Mouse (Mus musculus): Measurements from ENCODE around the gene Rims3.

Rims3 gene

DNA sequence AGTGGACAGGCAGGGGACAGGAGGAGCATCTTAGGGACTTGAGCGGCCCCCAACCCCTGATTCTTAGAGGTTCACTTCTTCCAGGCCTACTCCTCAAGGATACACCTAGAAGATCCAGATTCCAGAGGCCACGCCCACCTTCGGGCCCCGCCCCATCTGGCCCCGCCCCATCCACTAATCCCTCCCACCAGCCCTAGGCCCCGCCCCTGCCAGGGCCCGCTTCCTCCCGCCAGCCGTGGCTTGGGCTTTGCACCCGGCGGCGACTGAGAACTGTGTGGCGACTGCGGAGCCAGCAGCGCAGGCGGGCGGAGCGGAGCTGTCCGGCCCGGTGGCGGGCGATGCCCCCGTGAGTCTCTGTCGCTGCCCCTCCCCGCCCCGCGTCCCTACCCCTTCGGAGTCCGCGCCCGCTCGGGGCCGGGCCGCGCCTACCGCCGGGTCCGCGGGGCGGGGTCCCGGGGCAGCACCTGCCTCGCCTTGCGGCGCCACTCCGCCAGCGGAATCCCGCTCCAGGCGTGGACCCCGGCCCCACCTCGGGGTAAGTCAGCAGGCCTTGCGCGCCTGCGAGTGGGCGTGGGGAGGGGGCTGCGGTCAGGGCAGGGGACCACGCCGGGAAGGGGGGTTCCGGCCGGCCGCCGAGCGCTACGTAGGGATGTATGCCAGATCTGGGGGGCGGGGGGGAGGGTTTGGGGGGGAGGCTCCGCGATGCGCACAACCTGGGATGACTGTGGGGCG lies at the start of gene Rims3:
Gene Rims3 (plus strand): TSS at position 229 of the 732 bp plus-strand sequence.
- DNase-seq (ENCODE audit: low spot score) = peak; percentile 76

GRCm38 (mm10) chr4:120805816-120806215 lies 48.8 kb upstream of the Rims3 start:
- DNase-seq (ENCODE audit: low spot score) = no peak

GRCm38 (mm10) chr4:120813762-120814161 lies 40.9 kb upstream of the Rims3 start:
- no peak for DNase-seq (ENCODE audit: low spot score)

DNA sequence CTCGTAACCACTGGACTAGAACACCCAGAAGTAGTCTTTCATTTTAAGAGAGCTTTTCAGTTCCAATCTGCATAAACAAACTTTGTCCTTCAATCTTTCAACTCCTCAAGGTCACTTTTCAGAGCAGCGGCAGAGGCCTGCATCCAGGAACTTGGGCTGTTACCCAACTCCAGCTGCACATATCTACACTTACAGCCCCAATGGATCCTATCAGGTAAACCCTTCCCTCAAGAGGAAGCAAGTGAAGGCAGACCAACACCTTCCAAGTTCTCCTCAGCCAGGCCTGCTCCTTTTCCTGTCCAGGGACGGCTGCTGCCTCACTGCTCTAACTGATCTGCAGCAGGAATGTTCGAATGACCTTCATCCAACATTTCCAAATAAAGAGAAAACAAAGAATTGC lies 40.4 kb upstream of the Rims3 start:
- DNase-seq (ENCODE audit: low spot score) = peak; percentile 16

DNA sequence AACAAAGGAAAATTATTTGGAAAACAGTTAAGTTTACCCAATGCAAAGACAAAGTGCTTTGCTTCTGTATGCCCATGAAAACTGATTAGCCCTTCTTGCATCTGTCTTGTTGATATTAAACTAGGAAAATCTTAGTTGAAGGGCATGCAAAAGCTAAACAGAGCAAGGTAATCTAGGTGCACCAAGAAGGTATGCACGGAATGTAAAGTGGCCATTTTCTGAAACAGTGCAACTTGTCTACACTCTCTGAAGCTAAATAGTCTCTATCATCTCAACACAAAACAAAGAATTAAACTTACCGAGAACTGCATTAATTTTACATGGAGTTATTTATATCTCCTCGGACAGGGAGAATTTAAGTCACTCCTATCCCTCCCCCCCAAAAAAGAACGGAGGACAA lies 39.5 kb upstream of the Rims3 start:
- DNase-seq (ENCODE audit: low spot score) = peak; percentile 30

- DNase-seq (ENCODE audit: low spot score) = peak; percentile 96
Observed at GRCm38 (mm10) chr4:120815622-120816334, 38.8 kb upstream of the Rims3 start.

- peak; percentile 34 for DNase-seq (ENCODE audit: low spot score)
Observed at GRCm38 (mm10) chr4:120817002-120817774, 37.4 kb upstream of the Rims3 start.

DNA sequence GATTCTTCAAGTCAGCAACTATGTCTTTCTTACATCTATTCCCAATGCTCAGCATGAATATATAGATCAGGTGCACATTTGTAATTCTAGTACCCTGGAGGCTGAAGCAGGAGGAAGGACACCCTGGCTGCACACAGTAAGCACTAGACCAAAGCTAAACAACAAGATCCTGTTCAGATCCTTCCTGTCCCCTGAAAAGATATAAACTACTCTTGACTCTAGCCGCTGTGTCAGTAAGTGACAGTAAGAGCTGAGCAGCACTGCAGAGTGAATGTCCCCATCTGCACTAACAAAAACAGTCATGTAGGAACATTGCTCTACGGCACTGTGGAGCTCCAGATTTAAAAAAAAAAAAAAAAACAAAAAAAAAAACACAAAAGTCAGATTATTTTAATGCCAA lies 36.7 kb upstream of the Rims3 start:
- no peak for DNase-seq (ENCODE audit: low spot score)

GRCm38 (mm10) chr4:120819296-120819695 lies 35.3 kb upstream of the Rims3 start:
- DNase-seq (ENCODE audit: low spot score) = no peak

GRCm38 (mm10) chr4:120819871-120820270 lies 34.7 kb upstream of the Rims3 start:
- DNase-seq (ENCODE audit: low spot score) = no peak

- no peak for DNase-seq (ENCODE audit: low spot score)
Observed at GRCm38 (mm10) chr4:120822191-120822911, 32.3 kb upstream of the Rims3 start.

GRCm38 (mm10) chr4:120825100-120825553 lies 29.5 kb upstream of the Rims3 start:
- peak; percentile 95 for DNase-seq (ENCODE audit: low spot score)

DNA sequence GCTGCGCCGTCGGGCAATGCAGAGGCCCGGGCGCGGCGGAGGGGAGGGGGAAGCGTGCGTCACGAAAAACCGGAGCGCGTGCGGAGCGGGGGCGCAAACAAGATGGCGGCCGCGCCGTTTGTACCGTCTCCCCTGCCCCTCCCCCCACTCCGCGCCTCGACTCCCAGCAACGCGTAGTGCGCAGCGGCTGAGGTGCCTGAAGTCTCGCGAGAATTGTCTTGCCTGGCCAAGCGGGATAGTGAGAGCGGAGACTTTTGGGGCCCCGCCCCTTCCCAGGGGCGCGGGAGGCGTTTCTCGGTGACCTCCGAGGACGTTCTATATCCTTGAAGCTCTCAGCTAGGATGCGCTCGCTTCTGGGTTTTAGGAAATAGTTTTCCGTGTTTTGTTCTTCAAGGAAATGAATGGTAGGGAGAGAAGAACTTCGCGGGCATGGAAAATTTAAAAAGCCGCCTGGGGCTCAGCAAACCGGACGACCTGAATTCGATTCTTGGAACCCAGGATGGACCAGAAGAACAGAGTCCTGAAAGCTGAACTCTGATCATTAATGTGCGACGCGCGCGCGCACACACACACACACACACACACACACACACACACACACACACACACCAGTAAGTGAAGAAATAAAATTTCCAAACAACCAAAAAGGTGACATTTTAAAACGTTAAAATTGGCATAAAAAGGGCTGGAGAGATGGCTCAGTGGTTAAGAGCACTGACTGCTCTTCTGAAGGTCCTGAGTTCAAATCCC lies 28.9 kb upstream of the Rims3 start:
- DNase-seq (ENCODE audit: low spot score) = peak; percentile 100

- no peak for DNase-seq (ENCODE audit: low spot score)
Observed at GRCm38 (mm10) chr4:120826418-120826817, 28.2 kb upstream of the Rims3 start.

- DNase-seq (ENCODE audit: low spot score) = no peak
Observed at GRCm38 (mm10) chr4:120830767-120831166, 23.8 kb upstream of the Rims3 start.

- no peak for DNase-seq (ENCODE audit: low spot score)
Observed at GRCm38 (mm10) chr4:120831472-120831871, 23.1 kb upstream of the Rims3 start, which contains the start of gene Nfyc. Nfyc (minus strand) TSS chr4:120831572.

DNA sequence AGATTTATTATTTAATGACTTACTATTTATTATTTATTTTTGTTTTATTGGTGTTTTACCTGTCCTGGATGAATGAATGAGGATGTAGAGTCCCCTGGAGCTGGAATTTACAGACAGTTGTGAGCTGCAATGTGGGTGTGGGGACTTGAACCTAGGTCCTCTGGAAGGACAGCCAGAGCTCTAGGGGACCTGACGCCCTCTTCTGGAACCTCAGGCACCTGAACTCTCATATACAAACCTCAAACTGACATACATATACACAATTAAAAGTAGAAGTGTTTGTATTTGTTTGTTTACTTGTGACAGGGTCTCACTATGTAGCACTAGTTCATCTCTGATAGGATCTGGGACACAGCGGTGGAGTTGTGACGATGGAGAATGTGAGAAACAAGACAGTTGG lies 13.3 kb upstream of the Rims3 start:
- DNase-seq (ENCODE audit: low spot score) = no peak

GRCm38 (mm10) chr4:120844423-120845082 lies 10.1 kb upstream of the Rims3 start:
- no peak for DNase-seq (ENCODE audit: low spot score)

DNA sequence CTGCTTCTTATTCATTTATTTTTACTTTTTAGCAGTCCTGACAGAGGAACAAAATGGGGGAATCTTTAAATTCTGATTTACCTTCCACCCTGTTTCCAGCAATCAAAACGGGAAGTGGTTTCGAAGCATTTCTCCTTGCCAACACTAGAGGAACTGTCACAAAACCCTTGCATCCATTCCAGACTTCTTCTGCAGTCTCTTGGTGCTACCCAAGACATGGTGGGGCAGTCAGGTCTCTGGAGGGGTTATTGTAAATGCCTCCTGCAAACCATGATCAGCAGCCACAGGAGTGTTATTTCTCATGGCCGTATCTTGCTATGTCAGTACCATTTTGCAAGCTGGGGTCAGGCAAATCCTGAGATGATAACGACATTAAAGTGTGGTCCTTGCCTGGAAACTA lies 9.5 kb upstream of the Rims3 start:
- no peak for DNase-seq (ENCODE audit: low spot score)

DNA sequence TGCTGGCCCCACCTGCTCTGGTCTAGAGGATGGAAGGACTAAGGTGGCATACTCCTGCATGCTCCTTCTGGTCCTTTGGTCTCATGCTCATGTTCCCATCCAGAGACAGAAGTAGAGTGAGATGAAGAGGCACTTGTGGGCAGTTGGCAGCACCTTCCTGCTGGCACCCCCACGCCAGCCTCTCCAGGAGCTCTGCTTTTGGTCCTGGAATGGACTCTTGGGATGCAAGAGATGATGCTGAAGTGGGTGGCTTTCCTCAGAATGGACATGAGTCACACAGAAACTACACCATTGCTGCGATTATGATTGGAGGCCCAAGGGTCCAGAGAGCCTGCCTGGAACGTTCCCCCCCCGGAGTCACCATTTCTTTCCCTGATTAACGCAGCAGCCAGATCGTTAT lies 5.7 kb upstream of the Rims3 start:
- DNase-seq (ENCODE audit: low spot score) = no peak

GRCm38 (mm10) chr4:120849451-120849850 lies 5.2 kb upstream of the Rims3 start:
- no peak for DNase-seq (ENCODE audit: low spot score)

Measured in embryo, embryonic 10 days (tissue).